Mouse (Mus musculus) urinary bladder, postnatal 4 days (tissue): Measurements from ENCODE around the gene Dlx4.

ENCODE experiments used
- DNase-seq, 2 experiments: peaks; one replicate each; pipeline ENCODE4 v3.0.0; 2021 to 2022; ENCODE audit warnings: low spot score in 2 of 2

Dlx4 gene

GRCm38 (mm10) chr11:95142980-95143575 is 3.0 kb downstream of the Dlx4 start:
- peak in 1 of 2 experiments; percentile 29 for DNase-seq

GRCm38 (mm10) chr11:95142258-95142657 is 3.8 kb downstream of the Dlx4 start:
- DNase-seq: no peak

- DNase-seq: no peak
These were observed 6.2 kb downstream of the Dlx4 start for GRCm38 (mm10) chr11:95139871-95140270.

GRCm38 (mm10) chr11:95137281-95137680 is 8.8 kb downstream of the Dlx4 start:
- no peak for DNase-seq

- no peak for DNase-seq
These were observed 12.7 kb downstream of the Dlx4 start for GRCm38 (mm10) chr11:95133321-95133720.

- DNase-seq: no peak
These were observed 15.3 kb downstream of the Dlx4 start for GRCm38 (mm10) chr11:95130668-95131252.

GRCm38 (mm10) chr11:95128359-95128758 is 17.7 kb downstream of the Dlx4 start:
- DNase-seq: no peak

GRCm38 (mm10) chr11:95126272-95127245 is 19.5 kb downstream of the Dlx4 start:
- DNase-seq: peak in 1 of 2 experiments; percentile 66

- DNase-seq: no peak
These were observed 20.6 kb downstream of the Dlx4 start for GRCm38 (mm10) chr11:95125366-95125948.

- no peak for DNase-seq
These were observed 24.0 kb downstream of the Dlx4 start for GRCm38 (mm10) chr11:95122100-95122489.

GRCm38 (mm10) chr11:95121161-95122099 is 24.6 kb downstream of the Dlx4 start:
- no peak for DNase-seq

GRCm38 (mm10) chr11:95120633-95121020 is 25.4 kb downstream of the Dlx4 start:
- DNase-seq: no peak

GRCm38 (mm10) chr11:95119990-95120632 is 26.0 kb downstream of the Dlx4 start, which contains the start of gene Dlx3:
Gene Dlx3, plus strand, starts transcription at chr11:95120119.
- DNase-seq: peak in 1 of 2 experiments; percentile 30

- peak; percentile 59 to 85 for DNase-seq
These were observed 27.6 kb downstream of the Dlx4 start for GRCm38 (mm10) chr11:95118505-95118904.

GRCm38 (mm10) chr11:95117030-95117429 is 29.0 kb downstream of the Dlx4 start:
- DNase-seq: peak in 1 of 2 experiments; percentile 48

- DNase-seq: no peak
These were observed 36.0 kb downstream of the Dlx4 start for GRCm38 (mm10) chr11:95110081-95110480.

GRCm38 (mm10) chr11:95109000-95109399 is 37.1 kb downstream of the Dlx4 start:
- DNase-seq: no peak

GRCm38 (mm10) chr11:95106440-95107236 is 39.4 kb downstream of the Dlx4 start:
- peak; percentile 69 to 85 for DNase-seq

GRCm38 (mm10) chr11:95105274-95105874 is 40.7 kb downstream of the Dlx4 start:
- DNase-seq: peak in 1 of 2 experiments; percentile 60
